Mouse (Mus musculus) erythroblast, embryonic 14.5 days (primary cell): ENCODE measurements around the gene Bco1.

ENCODE experiments used
- GATA1 ChIP-seq: IDR thresholded peaks from 2 replicates; pipeline ENCODE4 v1.6.1; 2012; ENCODE audit warnings: low read length, inconsistent platforms, mixed read lengths
- TAL1 ChIP-seq: IDR thresholded peaks from 3 replicates; pipeline ENCODE4 v1.6.1; 2012; ENCODE audit warnings: low read length, inconsistent platforms, mixed read lengths

DNA sequence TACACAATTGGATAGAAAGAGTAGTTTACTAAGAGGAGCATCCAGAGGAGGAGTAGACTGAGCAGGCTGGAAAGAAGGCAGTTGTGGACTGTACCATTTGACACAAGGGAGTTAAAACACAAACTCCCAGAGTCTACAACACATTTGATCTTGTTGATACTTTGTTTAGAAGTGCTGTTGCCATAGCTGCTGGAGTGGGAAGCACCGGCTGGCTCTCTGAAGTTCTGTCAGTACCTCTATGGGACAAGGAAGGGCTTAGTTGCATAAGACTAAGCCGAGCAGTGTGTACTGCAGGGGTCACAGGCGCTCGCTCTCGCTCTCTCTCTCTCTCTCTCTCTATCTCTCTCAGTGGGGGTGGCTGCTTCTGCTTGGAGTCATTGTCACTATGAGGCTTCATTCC, 78.9 kb downstream of the Bco1 start:
- TF ChIP-seq GATA1, result no peak
- no peak for TF ChIP-seq TAL1
